Mouse (Mus musculus) forebrain, embryonic 11.5 days (tissue): ENCODE data around the gene Mcf2l. TPM values are rescaled to one million over a fixed set of nuclear protein-coding genes. Genes with fewer than 3 reads are reported as not detected.

ENCODE experiments used
- ATAC-seq: fragments of 200-750 bp; cut with Nextera tagmentation; replicated peaks from 2 replicates; pipeline ENCODE4 v1.8.0; 2017; ENCODE audit warnings: moderate TSS enrichment; ENCODE audit not compliant: low FRiP score
- DNase-seq: peaks from one replicate; pipeline ENCODE4 v3.0.0-alpha.2; 2017; ENCODE audit warnings: low spot score
- H3K27ac ChIP-seq: fragments of 300-500 bp; sonication (generic); 2 replicates; pipeline ENCODE4 v1.5.1; 2014; ENCODE audit warnings: low read depth, low read length
- H3K27me3 ChIP-seq: fragments of 300-500 bp; sonication (generic); 2 replicates; pipeline ENCODE4 v1.6.1; 2014; ENCODE audit warnings: mild to moderate bottlenecking, low read length, mixed read lengths; ENCODE audit not compliant: control insufficient read depth, insufficient read depth
- H3K36me3 ChIP-seq: fragments of 300-500 bp; sonication (generic); 2 replicates; pipeline ENCODE4 v1.6.1; 2014; ENCODE audit warnings: mild to moderate bottlenecking, low read length, moderate library complexity, mixed read lengths; ENCODE audit not compliant: control insufficient read depth, insufficient read depth
- H3K4me1 ChIP-seq: fragments of 300-500 bp; sonication (generic); replicated peaks from 2 replicates; pipeline ENCODE4 v1.6.1; 2014; ENCODE audit warnings: low read length, mixed read lengths; ENCODE audit not compliant: control insufficient read depth, insufficient read depth
- H3K4me2 ChIP-seq: fragments of 300-500 bp; sonication (generic); 2 replicates; pipeline ENCODE4 v1.6.1; 2014; ENCODE audit warnings: low read depth, mild to moderate bottlenecking, low read length, moderate library complexity, mixed read lengths; ENCODE audit not compliant: severe bottlenecking
- H3K4me3 ChIP-seq: fragments of 300-500 bp; sonication (generic); 2 replicates; pipeline ENCODE4 v1.5.1; 2014; ENCODE audit warnings: low read depth, low read length
- H3K9ac ChIP-seq: fragments of 300-500 bp; sonication (generic); 2 replicates; pipeline ENCODE4 v1.6.1; 2014; ENCODE audit warnings: low read length
- H3K9me3 ChIP-seq: fragments of 300-500 bp; sonication (generic); 2 replicates; pipeline ENCODE4 v1.6.1; 2016; ENCODE audit warnings: low read length, mixed read lengths; ENCODE audit not compliant: control insufficient read depth
- WGBS: fragments of 180-500 bp; shearing (Covaris S2); extraction: QIAGEN DNeasy Blood & Tissue Kit; methylation state at CpG from one replicate; pipeline ENCODE4 v1.1.7; 2014; 5-methylcytosine and 5-hydroxymethylcytosine counted together
- polyA plus RNA-seq: library from polyadenylated mRNA; unstranded; fragments of >200 nt; fragmentation: Nextera tagmentation; extraction: Ambion mirVana; gene quantifications from 2 replicates; pipeline ENCODE4 v1.2.1, GENCODE M21; 2014

The Mcf2l gene
- polyA plus RNA-seq, 1 experiment from 2014 or later, result 55.5 TPM

DNA sequence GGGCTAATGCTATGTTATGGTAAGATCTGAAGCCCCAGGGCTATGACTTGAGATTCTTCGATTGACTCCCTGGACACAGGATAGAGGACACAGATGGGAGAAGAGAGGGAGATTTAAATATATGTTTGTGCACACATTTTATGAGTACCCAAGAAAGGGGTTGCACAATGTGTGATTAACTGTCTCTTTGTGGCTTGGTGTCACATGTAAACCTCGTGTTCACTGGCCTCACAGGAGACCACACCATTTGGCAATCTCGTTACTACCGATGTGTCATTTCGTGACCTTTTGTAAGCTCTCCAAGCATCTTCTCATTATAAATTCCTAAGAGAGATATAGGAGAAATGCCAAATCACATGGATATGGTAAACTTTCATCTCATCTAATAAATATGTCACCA lies 154.0 kb downstream of the Mcf2l start:
- no peaks in the 10 kb centered on the region for H3K9me3 ChIP-seq
- H3K4me2 ChIP-seq, result no peak overlapping the region
- WGBS, result 84% methylated on average over 5 of the region's 5 CpGs

DNA sequence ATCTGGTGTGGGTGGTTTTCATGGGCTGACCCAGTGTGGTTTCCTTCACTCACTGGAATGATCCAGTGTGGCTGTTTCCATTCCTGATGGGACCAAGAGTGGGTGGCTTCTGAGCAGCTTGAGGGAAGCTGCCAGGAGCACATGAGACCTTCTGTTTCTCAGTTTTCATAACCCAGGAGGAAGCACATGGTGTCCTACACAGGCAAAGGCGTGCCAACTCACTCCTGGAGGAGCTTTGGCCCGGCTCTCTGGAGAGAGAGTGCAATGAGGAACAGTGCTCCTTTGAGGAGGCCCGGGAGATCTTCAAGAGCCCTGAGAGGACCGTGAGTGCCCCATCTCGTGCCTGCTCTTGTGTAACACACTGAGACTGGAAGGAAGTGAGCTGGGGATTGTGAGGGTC lies 154.9 kb downstream of the Mcf2l start:
- WGBS, result 78% methylated on average over 5 of the region's 5 CpGs
- Histone ChIP-seq H3K9ac (no peak overlapping the region), H3K27ac (no peak overlapping the region), H3K4me3 (no peak overlapping the region), H3K36me3 (no peaks in the 10 kb centered on the region), H3K4me1 (no peaks in the 10 kb centered on the region), H3K27me3 (no peaks in the 10 kb centered on the region), H3K9me3 (no peaks in the 10 kb centered on the region), H3K4me2 (no peak overlapping the region)
- no peak for ATAC-seq
- no peak for DNase-seq

More for the DNA sequence above, 154.0 kb downstream of the Mcf2l start:
- no peaks in the 10 kb centered on the region for H3K4me1 ChIP-seq
- DNase-seq, result no peak
- H3K36me3 ChIP-seq, result no peaks in the 10 kb centered on the region
- no peaks in the 10 kb centered on the region for H3K27me3 ChIP-seq
- H3K4me3 ChIP-seq, result no peak overlapping the region
- H3K27ac ChIP-seq, result no peak overlapping the region
- no peak overlapping the region for H3K9ac ChIP-seq
- ATAC-seq, result no peak

DNA sequence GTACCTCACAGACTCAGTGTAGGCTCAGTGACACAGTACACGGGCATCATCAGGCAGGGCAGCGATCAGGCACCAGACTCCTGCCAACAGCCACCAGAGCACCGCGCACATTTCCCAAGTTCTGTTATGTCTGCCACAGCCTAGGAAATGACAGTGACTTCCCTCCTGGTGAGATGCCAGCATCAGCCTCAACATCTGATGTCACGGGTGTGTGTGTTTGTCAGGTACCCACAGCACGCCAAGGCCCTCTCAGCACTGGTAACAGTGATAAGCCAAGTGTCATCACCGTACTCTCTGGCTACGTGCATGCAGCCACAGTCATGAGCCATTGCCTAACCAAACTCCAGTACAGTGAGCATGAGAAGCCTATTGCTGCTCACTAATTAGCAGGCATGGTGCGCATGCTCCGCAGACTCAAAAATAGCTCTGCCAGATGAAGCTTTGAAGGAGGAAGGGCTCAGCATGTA lies 162.8 kb downstream of the Mcf2l start:
- WGBS, result 92% methylated on average over 10 of the region's 10 CpGs
- H3K4me3 ChIP-seq, result no peak overlapping the region
- no peaks in the 10 kb centered on the region for H3K4me1 ChIP-seq
- H3K27me3 ChIP-seq, result no peaks in the 10 kb centered on the region
- ATAC-seq, result no peak
- H3K9me3 ChIP-seq, result no peaks in the 10 kb centered on the region
- H3K27ac ChIP-seq, result no peak overlapping the region
- no peak overlapping the region for H3K9ac ChIP-seq
- no peak for DNase-seq
- no peak overlapping the region for H3K4me2 ChIP-seq
- H3K36me3 ChIP-seq, result no peaks in the 10 kb centered on the region

DNA sequence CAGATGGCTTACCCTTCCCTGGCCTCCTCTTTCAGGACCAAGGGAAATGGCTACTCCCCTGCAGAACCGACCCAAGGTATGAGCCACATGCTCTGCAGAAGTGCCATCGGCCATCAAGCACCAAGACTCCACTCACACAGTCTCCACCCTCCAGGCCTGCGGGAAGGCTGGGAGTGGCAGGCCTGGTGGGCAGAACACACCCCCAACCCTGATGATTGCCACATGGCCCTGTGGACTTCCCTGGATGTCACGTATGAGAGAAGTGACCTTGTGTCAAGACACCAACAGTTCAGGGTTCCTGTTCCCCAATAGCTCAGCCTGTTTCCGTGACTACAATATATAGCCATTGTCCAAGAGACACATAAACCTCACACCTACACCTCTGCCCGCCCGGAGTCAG lies 163.4 kb downstream of the Mcf2l start, which contains the start of gene F10:
F10 (plus strand) TSS at position 294 of the 400 bp plus-strand sequence.
- no peak within 1 kb of the TSS for H3K27ac ChIP-seq
- no peak for DNase-seq
- WGBS, result 81% methylated on average over 7 of the region's 7 CpGs
- H3K27me3 ChIP-seq, result no peaks in the 10 kb centered on the region
- H3K4me2 ChIP-seq, result no peak within 1 kb of the TSS
- H3K36me3 ChIP-seq, result no peaks in the 10 kb centered on the region
- H3K9me3 ChIP-seq, result no peaks in the 10 kb centered on the region
- no peak for ATAC-seq
- no peak within 1 kb of the TSS for H3K9ac ChIP-seq
- H3K4me3 ChIP-seq, result no peak within 1 kb of the TSS
- H3K4me1 ChIP-seq, result no peaks in the 10 kb centered on the region

DNA sequence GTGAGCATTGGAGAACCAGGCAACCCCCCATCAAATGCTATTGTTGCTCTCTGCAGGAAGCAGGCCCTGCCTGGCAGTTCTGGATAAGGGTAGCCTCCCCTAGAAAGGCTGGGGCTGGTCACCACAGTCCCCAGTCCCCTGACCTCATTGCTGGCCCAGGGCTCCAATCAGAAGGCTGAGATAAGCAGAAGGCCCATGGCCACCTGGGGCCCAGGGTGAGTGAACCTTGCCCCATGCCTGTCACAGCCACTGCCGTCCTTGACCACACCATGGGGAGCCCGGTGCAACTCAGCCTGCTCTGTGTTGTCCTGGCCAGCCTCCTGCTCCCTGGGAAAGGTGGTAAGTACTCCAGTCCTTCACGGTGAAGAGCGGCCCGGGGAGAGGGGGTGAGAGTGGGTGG lies 164.0 kb downstream of the Mcf2l start:
- ATAC-seq (no peak), DNase-seq (no peak)
- Histone ChIP-seq H3K4me2 (no peak overlapping the region), H3K4me3 (no peak overlapping the region), H3K9ac (no peak overlapping the region), H3K27ac (no peak overlapping the region), H3K4me1 (no peaks in the 10 kb centered on the region), H3K9me3 (no peaks in the 10 kb centered on the region), H3K27me3 (no peaks in the 10 kb centered on the region), H3K36me3 (no peaks in the 10 kb centered on the region)
- WGBS, result 62% methylated on average over 5 of the region's 5 CpGs

DNA sequence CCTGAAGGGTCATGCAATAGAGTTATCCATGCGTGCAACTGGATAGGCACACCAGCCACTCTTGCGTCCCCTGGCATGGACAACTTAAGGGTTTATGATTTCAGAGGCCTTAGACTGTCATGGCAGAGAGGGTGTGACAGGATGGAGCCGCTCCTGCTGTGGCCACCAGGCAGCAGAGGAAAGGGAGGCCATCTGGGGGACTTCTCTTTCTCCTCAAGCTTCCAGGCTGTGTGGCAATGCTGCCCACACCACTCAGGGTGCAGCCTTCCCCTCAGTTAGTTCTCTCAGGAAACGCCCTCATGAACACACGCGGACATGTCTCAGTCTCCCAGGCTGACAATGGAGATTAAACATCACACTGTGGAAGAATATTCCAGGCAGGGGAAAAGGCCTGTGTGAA lies 165.4 kb downstream of the Mcf2l start:
- no peak overlapping the region for H3K9ac ChIP-seq
- ATAC-seq (no peak), DNase-seq (no peak)
- WGBS, result 84% methylated on average over 6 of the region's 6 CpGs
- H3K4me1 ChIP-seq, result no peaks in the 10 kb centered on the region
- H3K27ac ChIP-seq, result no peak overlapping the region
- H3K4me3 ChIP-seq, result no peak overlapping the region
- no peaks in the 10 kb centered on the region for H3K27me3 ChIP-seq
- H3K36me3 ChIP-seq, result no peaks in the 10 kb centered on the region
- H3K9me3 ChIP-seq, result no peaks in the 10 kb centered on the region
- H3K4me2 ChIP-seq, result no peak overlapping the region

DNA sequence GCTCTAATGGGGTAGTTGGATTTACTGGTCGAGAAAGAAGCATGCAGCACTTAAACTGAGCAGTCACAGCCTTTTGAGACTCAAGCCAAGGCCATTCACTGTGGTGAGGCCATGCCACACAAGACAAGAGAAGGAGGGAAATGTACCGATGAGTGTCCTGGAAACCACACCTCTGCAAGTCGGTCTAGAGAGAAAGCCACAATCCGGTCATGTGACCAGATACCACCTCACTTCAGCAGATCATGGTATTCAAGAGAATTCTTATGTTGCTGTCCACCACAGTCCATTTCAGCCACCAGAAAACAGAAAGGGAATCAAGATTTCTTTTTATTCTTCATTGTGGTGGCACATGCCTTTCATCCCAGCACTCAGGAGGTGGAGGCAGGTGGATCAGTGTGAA lies 167.9 kb downstream of the Mcf2l start:
- Histone ChIP-seq H3K36me3 (no peaks in the 10 kb centered on the region), H3K4me1 (no peaks in the 10 kb centered on the region), H3K4me2 (no peak overlapping the region), H3K4me3 (no peak overlapping the region), H3K27ac (no peak overlapping the region), H3K9me3 (no peaks in the 10 kb centered on the region), H3K27me3 (no peaks in the 10 kb centered on the region), H3K9ac (no peak overlapping the region)
- ATAC-seq, result no peak
- 91% methylated on average over 4 of the region's 4 CpGs for WGBS
- DNase-seq, result no peak

DNA sequence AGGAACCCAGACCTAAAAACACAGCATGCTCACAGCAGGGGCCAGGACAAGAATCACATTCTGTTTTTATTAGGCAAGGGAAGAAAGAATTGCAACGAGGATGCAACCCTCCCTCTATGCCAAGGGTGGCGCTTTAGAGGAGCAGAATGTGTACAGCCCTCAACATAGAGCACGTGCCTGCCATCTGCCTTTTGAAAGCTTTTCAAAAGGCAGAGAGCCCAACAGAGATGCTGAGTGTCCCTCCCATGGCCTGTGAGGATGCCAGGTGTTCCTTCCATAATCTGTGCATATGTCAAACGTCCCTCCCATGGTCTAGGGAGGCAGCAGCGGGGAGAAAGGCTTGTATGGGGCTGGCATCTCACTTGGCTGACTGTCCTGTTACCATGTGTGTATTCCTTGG lies 174.0 kb downstream of the Mcf2l start:
- no peak overlapping the region for H3K4me3 ChIP-seq
- no peak for ATAC-seq
- no peaks in the 10 kb centered on the region; the same call in 1 of the 2 replicates for H3K9me3 ChIP-seq
- no peaks in the 10 kb centered on the region for H3K27me3 ChIP-seq
- no peak overlapping the region for H3K4me2 ChIP-seq
- H3K27ac ChIP-seq, result no peak overlapping the region
- H3K4me1 ChIP-seq, result no peaks in the 10 kb centered on the region
- H3K9ac ChIP-seq, result no peak overlapping the region
- WGBS, result 67% methylated on average over 5 of the region's 5 CpGs
- DNase-seq, result no peak
- no peaks in the 10 kb centered on the region for H3K36me3 ChIP-seq

DNA sequence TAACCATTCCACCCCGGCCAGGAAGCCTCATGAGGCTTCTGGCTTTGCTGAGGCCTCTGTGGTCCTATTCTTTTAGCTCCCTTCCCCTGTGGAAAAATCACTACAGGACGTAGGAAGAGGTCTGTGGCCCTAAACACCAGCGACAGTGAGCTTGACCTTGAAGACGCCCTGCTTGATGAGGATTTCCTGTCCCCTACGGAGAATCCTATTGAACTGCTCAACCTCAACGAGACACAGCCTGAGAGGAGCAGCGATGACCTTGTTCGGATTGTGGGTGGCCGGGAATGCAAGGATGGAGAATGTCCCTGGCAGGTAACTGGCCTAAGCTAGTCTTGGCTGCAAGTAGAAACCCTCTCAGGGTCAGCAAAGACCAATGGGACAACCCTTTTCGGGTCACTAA lies 176.9 kb downstream of the Mcf2l start:
- 84% methylated on average over 10 of the region's 10 CpGs for WGBS
- Histone ChIP-seq H3K9me3 (no peaks in the 10 kb centered on the region; the same call in 1 of the 2 replicates), H3K9ac (no peak overlapping the region), H3K4me3 (no peak overlapping the region), H3K27me3 (no peaks in the 10 kb centered on the region), H3K4me1 (no peaks in the 10 kb centered on the region), H3K4me2 (no peak overlapping the region), H3K36me3 (no peaks in the 10 kb centered on the region), H3K27ac (no peak overlapping the region)
- DNase-seq, result no peak
- ATAC-seq, result no peak
